Comparison of ENCODE assay signal across 13 mouse cellular contexts in the genomic region with DNA sequence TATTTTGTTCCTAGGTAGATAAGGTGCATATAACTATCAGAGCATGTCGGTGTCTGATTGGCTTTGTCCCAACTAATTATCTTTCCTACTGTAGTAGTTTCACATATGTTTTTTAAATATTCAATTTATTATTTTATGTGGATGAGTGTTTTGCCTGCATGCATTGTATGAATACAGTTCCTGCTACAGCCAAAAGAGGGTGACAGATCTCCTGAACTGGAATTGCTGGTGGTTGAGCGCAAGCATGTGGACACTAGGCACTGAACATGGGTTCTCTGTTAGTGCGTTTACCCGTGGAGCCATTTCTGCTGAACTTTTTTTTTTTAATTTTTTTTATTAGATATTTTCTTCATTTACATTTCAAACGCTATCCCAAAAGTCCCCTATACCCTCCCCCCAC.
"Had no signal": no experiment of that assay in that cellular context is flagged by ENCODE, and none has a peak within 500 bp of the region (broad histone marks: within the 10 kb centered on the region; RNA-seq: fewer than 3 reads in every experiment).

No protein-coding gene starts in this region.

- H3K9me3 ChIP-seq: kidney, embryonic 15.5 days; limb, embryonic 15.5 days; liver, embryonic 15.5 days; midbrain, embryonic 12.5 days; neural tube, embryonic 13.5 days had no signal

- H3K4me1 ChIP-seq: liver, embryonic 15.5 days; midbrain, embryonic 12.5 days; neural tube, embryonic 13.5 days had no signal

- H3K4me3 ChIP-seq: kidney, embryonic 15.5 days; limb, embryonic 15.5 days; liver, embryonic 15.5 days; midbrain, embryonic 12.5 days; neural tube, embryonic 13.5 days had no signal

- H3K27ac ChIP-seq: kidney, embryonic 15.5 days; limb, embryonic 15.5 days; liver, embryonic 15.5 days; midbrain, embryonic 12.5 days; neural tube, embryonic 13.5 days had no signal

- DNase-seq: kidney, adult 2 months; kidney, postnatal 36 days; lung, embryonic 14.5 days; retina, postnatal 1 day; right cerebral cortex, postnatal 25 days; thymus, adult 18-20 months; thymus, postnatal 14 days had no signal

- ATAC-seq: midbrain, embryonic 16.5 days had no signal

- H3K36me3 ChIP-seq: kidney, embryonic 15.5 days; limb, embryonic 15.5 days; liver, embryonic 15.5 days; midbrain, embryonic 12.5 days; neural tube, embryonic 13.5 days had no signal

- H3K4me2 ChIP-seq: kidney, embryonic 15.5 days; limb, embryonic 15.5 days; liver, embryonic 15.5 days; lung, embryonic 14.5 days; midbrain, embryonic 12.5 days; neural tube, embryonic 13.5 days had no signal

- H3K27me3 ChIP-seq: kidney, embryonic 15.5 days; limb, embryonic 15.5 days; liver, embryonic 15.5 days; midbrain, embryonic 12.5 days; neural tube, embryonic 13.5 days had no signal

- H3K9ac ChIP-seq: kidney, embryonic 15.5 days; limb, embryonic 15.5 days; liver, embryonic 15.5 days; lung, embryonic 14.5 days; midbrain, embryonic 12.5 days; neural tube, embryonic 13.5 days had no signal
